Mouse (Mus musculus): ENCODE results near the gene Unc119b.
"Not testable (repeated sequence)": the region's sequence is repeated elsewhere in the genome, so short reads cannot be mapped to it uniquely, and the experiment has no call there.

Gene Unc119b

GRCm38 (mm10) chr5:115155156-115155631 lies 20.4 kb upstream of the Unc119b start:
- H3K4me1 ChIP-seq (replicated peaks; ENCODE audit: low read depth, low read length), result peaks cover 84% of the 10 kb centered on the region
- H3K9me3 ChIP-seq (ENCODE audit: low read length), result no peaks in the 10 kb centered on the region
- no peaks in the 10 kb centered on the region for H3K27me3 ChIP-seq (ENCODE audit: insufficient read depth, low read length)
- peak overlapping the region; percentile 99 for H3K4me3 ChIP-seq (replicated peaks; ENCODE audit: low read length)
- peaks cover 57% of the 10 kb centered on the region for H3K36me3 ChIP-seq (ENCODE audit: insufficient read depth, low read length)
- TF ChIP-seq POU5F1 (IDR thresholded peaks at IDR 0.05; ENCODE audit: borderline replicate concordance, low read length), result no peak
- TF ChIP-seq CTCF (conservative IDR thresholded peaks at IDR 0.05; ENCODE audit: low read length), result no peak
- TF ChIP-seq NANOG (IDR thresholded peaks at IDR 0.05; ENCODE audit: borderline replicate concordance, low read length), result no peak

GRCm38 (mm10) chr5:115152132-115152956 lies 17.6 kb upstream of the Unc119b start:
- Histone ChIP-seq H3K36me3 (ENCODE audit: insufficient read depth, low read length) (peaks cover 84% of the 10 kb centered on the region), H3K9me3 (ENCODE audit: low read length) (no peaks in the 10 kb centered on the region), H3K4me1 (replicated peaks; ENCODE audit: low read depth, low read length) (peaks cover 93% of the 10 kb centered on the region), H3K4me3 (replicated peaks; ENCODE audit: low read length) (peak overlapping the region; percentile 52), H3K27me3 (ENCODE audit: insufficient read depth, low read length) (no peaks in the 10 kb centered on the region)
- no peak for TF ChIP-seq POU5F1 (IDR thresholded peaks at IDR 0.05; ENCODE audit: borderline replicate concordance, low read length)
- TF ChIP-seq CTCF (conservative IDR thresholded peaks at IDR 0.05; ENCODE audit: low read length), result no peak
- no peak for TF ChIP-seq NANOG (IDR thresholded peaks at IDR 0.05; ENCODE audit: borderline replicate concordance, low read length)

- TF ChIP-seq POU5F1 (IDR thresholded peaks at IDR 0.05; ENCODE audit: borderline replicate concordance, low read length) (no peak), NANOG (IDR thresholded peaks at IDR 0.05; ENCODE audit: borderline replicate concordance, low read length) (no peak), CTCF (conservative IDR thresholded peaks at IDR 0.05; ENCODE audit: low read length) (no peak)
- no peaks in the 10 kb centered on the region for H3K9me3 ChIP-seq (ENCODE audit: low read length)
- H3K4me1 ChIP-seq (replicated peaks; ENCODE audit: low read depth, low read length), result peaks cover 95% of the 10 kb centered on the region
- H3K4me3 ChIP-seq (replicated peaks; ENCODE audit: low read length), result peak overlapping the region; percentile 52
- H3K27me3 ChIP-seq (ENCODE audit: insufficient read depth, low read length), result no peaks in the 10 kb centered on the region
- H3K36me3 ChIP-seq (ENCODE audit: insufficient read depth, low read length), result peaks cover 91% of the 10 kb centered on the region
Measured at GRCm38 (mm10) chr5:115151457-115151856, 16.7 kb upstream of the Unc119b start.

DNA sequence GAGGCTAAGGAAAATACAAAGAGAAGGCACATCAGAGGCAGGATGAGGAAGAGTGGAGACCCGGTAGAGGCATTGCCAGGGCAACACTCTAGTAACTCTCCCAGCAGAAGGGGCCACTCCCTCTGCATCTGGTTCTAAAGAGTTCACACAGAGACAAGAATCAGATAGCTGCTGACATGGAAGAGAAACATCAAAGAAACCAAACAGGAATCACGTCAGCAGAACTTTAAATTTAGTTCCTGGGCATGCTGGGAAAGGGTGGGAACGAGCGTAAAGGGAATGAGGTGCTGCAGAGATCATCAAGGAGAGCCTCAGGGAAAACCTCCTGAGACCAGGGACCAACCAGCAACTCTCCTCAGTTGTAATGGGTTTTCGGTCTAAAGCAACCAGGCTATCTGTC lies 16.2 kb upstream of the Unc119b start:
- H3K36me3 ChIP-seq (ENCODE audit: insufficient read depth, low read length), result peaks cover 91% of the 10 kb centered on the region
- no peaks in the 10 kb centered on the region for H3K9me3 ChIP-seq (ENCODE audit: low read length)
- no peak for TF ChIP-seq POU5F1 (IDR thresholded peaks at IDR 0.05; ENCODE audit: borderline replicate concordance, low read length)
- no peak for TF ChIP-seq NANOG (IDR thresholded peaks at IDR 0.05; ENCODE audit: borderline replicate concordance, low read length)
- TF ChIP-seq CTCF (conservative IDR thresholded peaks at IDR 0.05; ENCODE audit: low read length), result no peak
- peaks cover 95% of the 10 kb centered on the region for H3K4me1 ChIP-seq (replicated peaks; ENCODE audit: low read depth, low read length)
- no peaks in the 10 kb centered on the region for H3K27me3 ChIP-seq (ENCODE audit: insufficient read depth, low read length)
- H3K4me3 ChIP-seq (replicated peaks; ENCODE audit: low read length), result peak overlapping the region; percentile 39

- Histone ChIP-seq H3K27me3 (ENCODE audit: insufficient read depth, low read length) (no peaks in the 10 kb centered on the region), H3K36me3 (ENCODE audit: insufficient read depth, low read length) (peaks cover 96% of the 10 kb centered on the region), H3K9me3 (ENCODE audit: low read length) (no peaks in the 10 kb centered on the region), H3K4me1 (replicated peaks; ENCODE audit: low read depth, low read length) (peaks cover 95% of the 10 kb centered on the region), H3K4me3 (replicated peaks; ENCODE audit: low read length) (0 out of 2 replicates have a peak overlapping the region, but pooled peaks have one; percentile 39)
- no peak for TF ChIP-seq NANOG (IDR thresholded peaks at IDR 0.05; ENCODE audit: borderline replicate concordance, low read length)
Measured at GRCm38 (mm10) chr5:115149675-115150459, 15.1 kb upstream of the Unc119b start.

- peaks cover 95% of the 10 kb centered on the region for H3K4me1 ChIP-seq (replicated peaks; ENCODE audit: low read depth, low read length)
- H3K36me3 ChIP-seq (ENCODE audit: insufficient read depth, low read length), result peaks cover 97% of the 10 kb centered on the region
- not testable (repeated sequence) for H3K4me3 ChIP-seq (replicated peaks; ENCODE audit: low read length); H3K27me3 ChIP-seq (ENCODE audit: insufficient read depth, low read length); H3K9me3 ChIP-seq (ENCODE audit: low read length)
Measured at GRCm38 (mm10) chr5:115148872-115149271, 14.1 kb upstream of the Unc119b start.

GRCm38 (mm10) chr5:115148378-115148777 lies 13.6 kb upstream of the Unc119b start:
- Histone ChIP-seq H3K36me3 (ENCODE audit: insufficient read depth, low read length) (peaks cover 97% of the 10 kb centered on the region), H3K27me3 (ENCODE audit: insufficient read depth, low read length) (no peaks in the 10 kb centered on the region), H3K4me3 (replicated peaks; ENCODE audit: low read length) (no peak overlapping the region), H3K4me1 (replicated peaks; ENCODE audit: low read depth, low read length) (peaks cover 95% of the 10 kb centered on the region), H3K9me3 (ENCODE audit: low read length) (no peaks in the 10 kb centered on the region)
- TF ChIP-seq POU5F1 (IDR thresholded peaks at IDR 0.05; ENCODE audit: borderline replicate concordance, low read length) (no peak), NANOG (IDR thresholded peaks at IDR 0.05; ENCODE audit: borderline replicate concordance, low read length) (no peak), CTCF (conservative IDR thresholded peaks at IDR 0.05; ENCODE audit: low read length) (no peak)

GRCm38 (mm10) chr5:115147388-115147787 lies 12.6 kb upstream of the Unc119b start:
- peaks cover 97% of the 10 kb centered on the region for H3K36me3 ChIP-seq (ENCODE audit: insufficient read depth, low read length)
- no peaks in the 10 kb centered on the region for H3K9me3 ChIP-seq (ENCODE audit: low read length)
- H3K4me3 ChIP-seq (replicated peaks; ENCODE audit: low read length), result no peak overlapping the region
- no peaks in the 10 kb centered on the region for H3K27me3 ChIP-seq (ENCODE audit: insufficient read depth, low read length)
- H3K4me1 ChIP-seq (replicated peaks; ENCODE audit: low read depth, low read length), result peaks cover 95% of the 10 kb centered on the region
- TF ChIP-seq POU5F1 (IDR thresholded peaks at IDR 0.05; ENCODE audit: borderline replicate concordance, low read length) (no peak), CTCF (conservative IDR thresholded peaks at IDR 0.05; ENCODE audit: low read length) (no peak), NANOG (IDR thresholded peaks at IDR 0.05; ENCODE audit: borderline replicate concordance, low read length) (no peak)
